Mouse (Mus musculus): Measurements from ENCODE around the gene Adam19. TPM values are rescaled to one million over a fixed set of nuclear protein-coding genes. Genes with fewer than 3 reads are reported as not detected.

The Adam19 gene
- total RNA-seq, 2 experiments from 2014 or later, result 15.5 to 25.3 TPM

DNA sequence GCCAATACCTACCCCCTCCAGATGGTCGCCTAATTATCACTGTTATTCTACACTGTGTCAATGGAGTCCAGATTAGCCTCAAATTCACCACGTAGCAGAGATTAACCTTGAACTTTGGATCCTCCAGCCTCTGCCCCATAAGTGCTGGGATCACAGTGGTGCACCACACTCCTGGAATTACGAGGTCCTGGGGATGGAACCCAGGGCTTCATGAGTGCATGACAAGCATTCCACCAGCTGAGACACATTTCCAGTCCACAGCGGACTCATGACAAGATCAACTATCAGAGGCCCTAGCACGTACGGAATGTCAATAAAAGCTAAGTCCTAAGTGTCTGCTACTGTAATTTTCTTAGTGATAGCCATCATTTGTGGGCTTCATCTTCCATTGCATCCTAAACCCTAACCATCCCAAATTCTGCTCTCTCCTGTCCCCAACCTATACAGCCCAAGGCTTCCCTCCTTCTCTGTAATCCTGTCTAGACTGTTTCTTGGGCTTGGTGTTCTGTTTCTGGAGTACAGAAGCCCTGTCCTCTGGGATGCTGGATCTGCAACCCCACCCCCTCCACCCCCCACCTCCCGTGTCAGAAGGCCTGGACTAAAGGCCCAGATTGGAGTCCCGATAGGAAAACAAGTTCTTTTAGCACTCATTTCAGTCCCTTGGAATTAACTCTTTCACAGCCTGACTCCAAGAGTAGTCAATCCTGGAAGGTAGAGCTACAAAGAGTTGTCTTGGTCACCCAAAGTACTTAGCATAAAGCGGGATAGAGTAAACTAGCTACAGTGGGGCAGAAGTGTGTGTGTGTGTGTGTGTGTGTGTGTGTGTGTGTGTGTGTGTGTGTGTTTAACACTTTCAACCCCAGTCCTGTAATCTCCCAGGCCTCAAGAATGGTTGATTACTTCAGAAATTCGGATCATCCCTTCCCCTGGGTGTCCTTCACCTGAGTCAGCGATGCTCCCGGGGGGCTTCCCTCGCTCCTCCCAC lies 589 bp upstream of the Adam19 start:
- DNase-seq, result no peak

DNA sequence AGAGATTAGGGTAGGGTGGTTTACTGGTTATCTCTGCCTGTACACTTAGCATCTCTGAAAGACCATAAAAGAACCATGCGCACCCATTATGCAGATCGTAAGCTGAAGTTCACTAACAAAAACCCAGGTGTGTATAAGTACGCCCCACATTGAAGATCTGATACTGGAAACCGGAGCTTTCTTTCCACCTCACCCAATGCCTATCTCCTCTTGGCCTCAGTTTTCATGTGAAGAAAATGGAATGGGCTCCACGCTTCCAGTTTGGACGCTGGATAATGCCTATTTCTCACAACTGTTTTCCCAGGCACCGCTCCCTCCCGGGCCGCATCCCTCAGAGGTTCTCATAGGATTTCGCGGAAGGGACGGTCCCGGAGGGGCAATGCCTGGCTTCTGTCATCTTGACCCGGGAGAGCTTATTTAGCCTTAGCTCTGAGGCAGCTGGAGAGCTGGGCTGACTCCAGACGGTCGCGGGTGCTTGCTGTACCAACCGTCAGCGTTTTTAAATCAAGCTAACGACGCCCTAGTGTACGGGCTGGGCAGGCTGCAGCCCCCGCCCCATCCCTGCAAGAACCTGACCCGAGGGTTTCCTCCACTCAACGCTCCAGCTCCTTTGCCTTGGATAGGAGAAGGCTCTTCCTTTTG lies 1.1 kb downstream of the Adam19 start:
- peak; percentile 42 for DNase-seq

GRCm38 (mm10) chr11:46058011-46058410 lies 2.2 kb downstream of the Adam19 start:
- DNase-seq, result no peak

- DNase-seq, result no peak
Measured at GRCm38 (mm10) chr11:46058916-46059315, 3.1 kb downstream of the Adam19 start.

DNA sequence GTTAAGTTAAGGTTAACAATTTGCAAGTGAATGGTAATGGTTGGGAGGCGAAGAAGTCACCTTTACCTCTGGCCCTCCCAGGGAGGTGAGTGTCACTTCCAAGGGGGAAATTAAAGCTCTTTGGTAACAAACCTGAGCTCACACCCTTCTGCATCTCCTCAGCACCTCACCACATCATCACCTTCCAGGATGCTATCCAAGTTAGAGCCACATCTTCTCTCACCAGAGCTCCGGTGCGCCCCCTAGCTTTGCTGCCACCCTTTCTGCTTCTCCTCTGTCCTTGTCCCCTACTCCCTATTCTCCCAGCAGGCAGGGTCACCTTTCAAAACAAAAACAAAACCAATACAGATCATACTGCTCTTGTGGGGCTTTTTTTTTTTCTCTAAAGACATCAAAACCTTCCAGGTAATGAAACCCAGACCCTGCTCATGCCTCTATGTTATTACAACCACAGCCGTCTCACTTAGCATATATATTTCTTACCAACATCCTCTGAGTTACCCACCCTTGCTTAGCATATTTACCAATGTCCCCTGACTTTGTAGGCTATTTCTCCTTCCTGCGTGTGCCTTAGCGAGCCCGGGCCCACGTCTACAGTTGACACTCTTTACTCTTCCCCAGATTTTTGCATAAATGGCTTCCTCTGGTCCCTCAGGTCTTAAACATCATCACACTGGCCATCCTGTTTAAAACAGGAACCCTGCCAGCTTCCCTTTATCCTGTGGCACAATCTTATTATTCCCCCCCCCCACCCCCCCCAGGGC lies 4.3 kb downstream of the Adam19 start:
- DNase-seq, result peak; percentile 37

GRCm38 (mm10) chr11:46060651-46061020 lies 4.8 kb downstream of the Adam19 start:
- DNase-seq, result no peak

GRCm38 (mm10) chr11:46061776-46062445 lies 6.1 kb downstream of the Adam19 start:
- DNase-seq, result no peak

- no peak for DNase-seq
Measured at GRCm38 (mm10) chr11:46062569-46062968, 6.8 kb downstream of the Adam19 start.

- peak; percentile 64 for DNase-seq
Measured at GRCm38 (mm10) chr11:46062993-46063731, 7.4 kb downstream of the Adam19 start.

DNA sequence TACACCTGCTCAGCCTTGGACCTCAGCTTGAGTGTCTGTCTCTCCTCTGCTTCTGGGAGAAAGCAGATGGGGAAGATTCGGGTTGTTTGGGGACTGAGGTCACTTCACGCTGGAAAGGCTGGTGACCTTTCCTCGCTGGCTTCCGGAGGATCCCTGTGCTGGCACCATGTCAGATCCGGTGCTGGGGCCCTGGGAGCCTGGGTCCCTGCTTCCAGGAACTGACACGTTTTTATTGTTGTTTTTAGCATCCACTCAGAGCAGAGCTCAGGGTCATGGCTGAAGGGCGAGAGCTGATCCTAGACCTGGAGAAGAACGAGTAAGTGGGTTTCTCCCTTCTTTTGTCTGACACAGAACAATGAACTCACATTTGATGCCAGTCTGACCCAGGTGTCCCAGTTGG lies 9.0 kb downstream of the Adam19 start:
- DNase-seq, result peak; percentile 55

DNA sequence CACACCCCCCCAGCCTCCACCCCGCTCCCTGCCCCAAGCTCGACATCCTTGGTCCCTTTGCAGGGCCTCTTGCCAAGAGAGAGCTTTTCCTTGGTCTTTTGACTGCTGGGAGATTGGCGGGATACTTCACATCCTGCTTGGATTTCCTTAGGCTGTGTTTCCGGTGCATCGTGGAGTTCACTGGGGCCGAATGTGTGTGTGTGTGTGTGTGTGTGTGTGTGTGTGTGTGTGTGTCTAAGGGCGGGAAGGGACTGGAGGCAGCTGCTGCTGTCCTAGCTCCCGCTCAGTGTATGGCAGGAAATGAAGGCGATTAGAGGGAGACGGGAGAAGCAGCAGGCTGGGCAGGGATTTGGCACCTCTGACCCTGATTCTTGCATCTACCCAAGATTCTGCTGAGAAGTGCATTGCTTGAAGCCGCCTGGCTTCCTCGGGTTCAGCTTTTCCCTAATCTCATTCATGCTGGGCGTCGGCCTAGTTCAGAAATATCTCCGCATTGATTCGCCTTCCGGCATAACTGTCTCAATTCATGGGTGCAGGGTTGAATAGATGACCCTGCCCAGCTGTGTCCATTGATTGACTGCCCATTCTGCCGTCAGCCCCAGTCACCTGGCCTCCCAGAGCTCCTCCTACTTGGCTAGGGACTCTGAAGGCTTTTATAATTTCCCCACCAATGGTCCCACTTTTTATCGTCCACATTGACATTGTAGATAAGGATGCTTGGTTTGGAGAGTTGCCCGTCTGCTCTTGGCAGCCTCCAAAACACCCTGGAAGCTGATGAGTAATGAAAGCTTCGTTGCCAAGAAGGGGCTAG lies 9.6 kb downstream of the Adam19 start:
- peak; percentile 84 for DNase-seq

DNA sequence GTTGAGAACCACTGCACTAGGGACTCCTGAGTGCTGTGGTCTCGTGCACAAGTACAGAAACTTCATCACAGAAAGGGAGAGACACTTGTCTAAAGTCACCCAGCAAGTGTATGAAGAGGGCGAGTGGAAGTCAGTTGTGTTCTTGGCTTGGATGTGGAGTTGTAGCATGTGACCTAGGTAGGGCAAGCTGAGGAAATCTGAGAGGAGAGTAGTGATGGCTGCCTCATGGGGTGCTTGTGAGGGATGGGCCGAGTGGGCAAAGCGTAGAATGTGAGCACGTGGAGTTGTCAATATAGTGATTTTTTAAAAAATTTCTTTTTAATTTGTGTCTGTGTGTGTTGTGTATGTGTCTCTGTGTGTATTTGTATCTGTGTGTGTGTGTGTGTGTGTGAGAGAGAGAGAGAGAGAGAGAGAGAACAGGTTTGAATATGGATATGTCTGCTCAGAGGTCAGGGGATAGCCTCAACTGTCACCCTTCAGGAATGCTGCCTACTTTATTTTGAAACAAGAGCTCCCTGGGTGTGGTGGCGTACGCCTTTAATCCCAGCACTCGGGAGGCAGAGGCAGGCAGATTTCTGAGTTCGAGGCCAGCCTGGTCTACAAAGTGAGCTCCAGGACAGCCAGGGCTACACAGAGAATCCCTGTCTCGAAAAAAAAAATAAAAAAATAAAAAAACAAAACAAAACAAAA lies 11.7 kb downstream of the Adam19 start:
- DNase-seq, result no peak

DNA sequence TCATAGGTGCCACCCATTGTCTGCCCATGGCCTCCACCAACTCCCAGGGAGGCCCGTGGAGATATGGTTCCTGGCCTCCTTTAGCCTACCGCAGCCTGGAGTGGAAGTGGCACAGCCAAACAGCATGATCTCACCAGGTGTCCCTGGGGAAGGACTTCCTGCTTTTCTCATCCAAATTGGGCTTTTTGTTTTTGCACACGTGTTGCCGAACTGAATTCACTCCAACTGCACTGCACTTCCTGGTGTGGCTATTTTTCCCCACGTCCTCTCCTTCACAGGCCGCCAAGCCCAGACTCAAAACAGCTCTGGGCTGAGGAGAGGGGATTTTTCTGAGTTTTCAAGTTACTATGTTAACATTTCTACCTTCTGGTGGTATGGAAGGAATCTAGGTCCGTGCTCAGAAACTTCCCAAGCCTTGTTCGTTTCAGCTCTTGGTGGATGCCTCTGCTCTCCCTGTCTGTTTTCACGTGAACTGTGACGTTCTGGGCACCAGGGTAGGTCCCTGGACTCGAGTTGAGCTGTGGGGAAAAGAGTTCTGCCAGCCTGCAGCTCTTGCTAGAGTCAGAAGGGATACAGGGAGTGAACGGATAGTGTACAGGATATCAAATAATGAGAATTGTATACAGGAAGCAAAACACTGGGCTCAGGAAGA lies 13.1 kb downstream of the Adam19 start:
- DNase-seq, result peak; percentile 56

GRCm38 (mm10) chr11:46069408-46070003 lies 13.7 kb downstream of the Adam19 start:
- no peak for DNase-seq

- no peak for DNase-seq
Measured at GRCm38 (mm10) chr11:46070161-46070560, 14.4 kb downstream of the Adam19 start.

- DNase-seq, result no peak
Measured at GRCm38 (mm10) chr11:46070789-46071188, 15.0 kb downstream of the Adam19 start.

DNA sequence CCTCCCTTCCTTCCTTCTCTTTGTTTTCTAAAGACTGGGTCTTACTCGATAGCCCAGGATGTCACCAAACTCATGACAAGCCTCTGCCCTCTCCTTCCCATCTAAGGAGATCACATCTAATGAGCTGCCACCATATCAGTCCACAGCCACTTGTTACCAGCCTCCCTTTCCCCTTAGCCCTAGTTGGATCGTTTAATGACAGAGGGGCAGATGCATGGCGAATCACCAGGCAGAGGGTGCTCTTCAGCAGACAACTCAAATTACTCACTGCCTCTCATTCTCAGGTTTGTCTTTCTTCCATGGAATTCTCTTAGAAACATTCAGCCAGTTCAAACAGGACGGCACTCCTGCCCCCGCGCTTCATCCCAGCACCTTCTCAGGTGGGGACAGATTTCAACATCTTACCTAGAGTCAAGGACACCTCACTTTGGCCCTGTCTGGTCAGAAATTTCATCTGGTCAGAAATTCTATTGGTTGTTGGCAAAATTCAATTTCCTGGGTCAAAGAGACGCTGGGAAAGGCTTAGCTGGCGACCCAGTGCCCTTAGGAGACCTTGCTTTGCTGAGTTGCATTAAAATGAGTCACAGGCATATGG lies 16.8 kb downstream of the Adam19 start:
- DNase-seq, result no peak

DNA sequence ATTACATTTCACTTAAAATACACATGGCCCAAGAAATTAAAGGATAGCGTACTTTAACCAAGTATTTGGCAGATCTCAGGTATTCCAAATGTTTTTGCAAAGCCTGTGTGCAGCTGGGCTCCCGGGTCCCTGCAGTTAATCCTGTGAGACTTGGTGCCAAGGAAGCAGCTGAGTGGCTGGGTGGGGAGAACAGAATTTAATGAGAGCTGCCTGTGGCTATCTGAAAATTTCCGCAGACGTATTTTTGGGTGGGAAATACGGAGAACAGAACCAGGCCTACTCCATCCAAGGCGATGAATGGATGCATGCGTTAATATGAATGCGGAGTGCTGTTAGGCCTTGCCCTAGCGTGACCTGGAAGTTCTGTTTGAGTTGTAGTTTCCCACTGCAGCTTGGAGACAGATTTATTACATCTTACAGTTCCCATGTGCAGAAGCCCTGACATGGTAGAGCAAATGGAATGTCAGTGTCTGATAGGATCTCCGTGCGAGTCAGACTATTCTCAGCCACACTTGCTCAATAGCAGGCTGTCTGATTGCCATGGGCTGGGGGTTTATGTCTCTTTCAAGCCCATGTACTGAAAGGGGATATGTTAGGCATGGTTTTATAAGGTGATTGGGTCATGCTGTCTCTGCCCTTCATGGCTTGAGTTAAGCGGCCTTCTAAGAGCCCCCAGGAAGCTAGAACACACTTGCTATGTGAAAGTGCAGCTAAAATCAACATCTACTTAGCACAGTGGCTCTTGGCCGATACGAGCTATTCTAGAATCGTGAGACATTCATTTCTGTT lies 17.5 kb downstream of the Adam19 start:
- no peak for DNase-seq

Data from adrenal gland, postnatal 10 days (tissue).